Mouse (Mus musculus) liver, embryonic 13.5 days (tissue): ENCODE measurements at regions not wholly inside any gene's neighbourhood (a gene's known extent, or its start where the extent isn't known, plus 50 kb on each side); places are given as distances from the start of the nearest gene placed in this dataset.

Experiments
- ATAC-seq: fragments of 200-750 bp; cut with Nextera tagmentation; 2 replicates; pipeline ENCODE4 v1.8.0; 2017; ENCODE audit warnings: low read depth, mild to moderate bottlenecking, moderate number of reproducible peaks, moderate library complexity
- DNase-seq: peaks from one replicate; pipeline ENCODE4 v3.0.0; 2022
- H3K27ac ChIP-seq: fragments of 300-500 bp; sonication (generic); 2 replicates; pipeline ENCODE4 v1.5.1; 2015; ENCODE audit warnings: moderate library complexity, mild to moderate bottlenecking, inconsistent platforms
- H3K27me3 ChIP-seq: fragments of 300-500 bp; sonication (generic); 2 replicates; pipeline ENCODE4 v1.6.1; 2015; ENCODE audit warnings: mild to moderate bottlenecking, inconsistent platforms
- H3K36me3 ChIP-seq: fragments of 300-500 bp; sonication (generic); 2 replicates; pipeline ENCODE4 v1.6.1; 2015; ENCODE audit warnings: mild to moderate bottlenecking, inconsistent platforms
- H3K4me1 ChIP-seq: fragments of 300-500 bp; sonication (generic); replicated peaks from 2 replicates; pipeline ENCODE4 v1.6.1; 2015; ENCODE audit warnings: inconsistent platforms
- H3K4me2 ChIP-seq: fragments of 300-500 bp; sonication (generic); 2 replicates; pipeline ENCODE4 v1.6.1; 2015; ENCODE audit warnings: inconsistent platforms, mild to moderate bottlenecking, moderate library complexity
- H3K4me3 ChIP-seq: fragments of 300-500 bp; sonication (generic); replicated peaks from 2 replicates; pipeline ENCODE4 v1.5.1; 2015; ENCODE audit warnings: mild to moderate bottlenecking, inconsistent platforms
- H3K9ac ChIP-seq: fragments of 300-500 bp; sonication (generic); 2 replicates; pipeline ENCODE4 v1.6.1; 2015; ENCODE audit warnings: mild to moderate bottlenecking, inconsistent platforms
- H3K9me3 ChIP-seq: fragments of 300-500 bp; sonication (generic); replicated peaks from 2 replicates; pipeline ENCODE4 v1.6.1; 2016; ENCODE audit warnings: inconsistent platforms
- WGBS: fragments of 180-500 bp; shearing (Covaris S2); methylation state at CpG from one replicate; pipeline ENCODE4 v1.1.7; 2015; ENCODE audit not compliant: insufficient replicate concordance; 5-methylcytosine and 5-hydroxymethylcytosine counted together

GRCm38 (mm10) chr3:60804711-60805293, 197.8 kb upstream of the P2ry1 start:
- no peak overlapping the region for H3K9ac ChIP-seq
- WGBS: 84% methylated on average over 3 of the region's 3 CpGs
- ATAC-seq (no peak), DNase-seq (no peak)
- 0 out of 2 replicates have a peak, but pooled peaks cover 3% of the 10 kb centered on the region for H3K4me1 ChIP-seq
- no peaks in the 10 kb centered on the region for H3K27me3 ChIP-seq
- H3K9me3 ChIP-seq: no peaks in the 10 kb centered on the region
- no peak overlapping the region for H3K27ac ChIP-seq
- no peaks in the 10 kb centered on the region for H3K36me3 ChIP-seq
- H3K4me3 ChIP-seq: no peak overlapping the region
- H3K4me2 ChIP-seq: no peak overlapping the region

- ATAC-seq (no peak), DNase-seq (no peak)
- no peaks in the 10 kb centered on the region for H3K36me3 ChIP-seq
- no peaks in the 10 kb centered on the region for H3K9me3 ChIP-seq
- H3K4me2 ChIP-seq: no peak overlapping the region
- H3K27ac ChIP-seq: no peak overlapping the region
- no peak overlapping the region for H3K4me3 ChIP-seq
- H3K27me3 ChIP-seq: no peaks in the 10 kb centered on the region
- no peak overlapping the region for H3K9ac ChIP-seq
- peaks cover 5% of the 10 kb centered on the region; the same call in 1 of the 2 replicates for H3K4me1 ChIP-seq
- WGBS: 67% methylated on average over 5 of the region's 5 CpGs
Observed at GRCm38 (mm10) chr3:60811924-60812323, 190.7 kb upstream of the P2ry1 start.

- H3K4me1 ChIP-seq: peaks cover 17% of the 10 kb centered on the region
- no peaks in the 10 kb centered on the region for H3K27me3 ChIP-seq
- DNase-seq (no peak), ATAC-seq (no peak)
- no peaks in the 10 kb centered on the region for H3K36me3 ChIP-seq
- H3K9ac ChIP-seq: no peak overlapping the region
- H3K27ac ChIP-seq: no peak overlapping the region
- H3K4me2 ChIP-seq: no peak overlapping the region
- no peak overlapping the region for H3K4me3 ChIP-seq
- no peaks in the 10 kb centered on the region for H3K9me3 ChIP-seq
- 69% methylated on average over 3 of the region's 3 CpGs for WGBS
Observed at GRCm38 (mm10) chr3:60813485-60813884, 189.1 kb upstream of the P2ry1 start.

GRCm38 (mm10) chr3:60819684-60820281, 182.8 kb upstream of the P2ry1 start:
- 11% methylated on average over 4 of the region's 4 CpGs for WGBS
- Histone ChIP-seq H3K9ac (peak overlapping the region; percentile 59; the same call in 1 of the 2 replicates), H3K4me1 (peaks cover 66% of the 10 kb centered on the region), H3K4me3 (no peak overlapping the region), H3K9me3 (no peaks in the 10 kb centered on the region), H3K27ac (peak overlapping the region; percentile 96), H3K36me3 (no peaks in the 10 kb centered on the region), H3K27me3 (no peaks in the 10 kb centered on the region), H3K4me2 (peak overlapping the region; percentile 44)
- peak; percentile 93 for ATAC-seq
- peak; percentile 81 for DNase-seq

- Histone ChIP-seq H3K36me3 (no peaks in the 10 kb centered on the region), H3K4me2 (peak overlapping the region; percentile 40), H3K27ac (peak overlapping the region; percentile 96), H3K4me1 (peaks cover 70% of the 10 kb centered on the region), H3K27me3 (no peaks in the 10 kb centered on the region), H3K9ac (peak overlapping the region; percentile 63; the same call in 1 of the 2 replicates), H3K9me3 (no peaks in the 10 kb centered on the region), H3K4me3 (no peak overlapping the region)
- DNase-seq (peak; percentile 61), ATAC-seq (peak; percentile 60)
Observed at GRCm38 (mm10) chr3:60821463-60821862, 181.1 kb upstream of the P2ry1 start.

GRCm38 (mm10) chr3:60826759-60827158, 175.8 kb upstream of the P2ry1 start:
- Histone ChIP-seq H3K36me3 (no peaks in the 10 kb centered on the region), H3K27ac (0 out of 2 replicates have a peak overlapping the region, but pooled peaks have one; percentile 13), H3K9me3 (no peaks in the 10 kb centered on the region), H3K27me3 (no peaks in the 10 kb centered on the region), H3K4me3 (no peak overlapping the region), H3K4me2 (no peak overlapping the region), H3K9ac (no peak overlapping the region), H3K4me1 (peaks cover 32% of the 10 kb centered on the region)
- DNase-seq (no peak), ATAC-seq (peak; percentile 56; the same call in 1 of the 2 replicates)
- WGBS: 45% methylated on average over 4 of the region's 4 CpGs

GRCm38 (mm10) chr3:60832385-60832784, 170.2 kb upstream of the P2ry1 start:
- DNase-seq (peak; percentile 52), ATAC-seq (peak; percentile 83)
- H3K4me1 ChIP-seq: peaks cover 7% of the 10 kb centered on the region
- H3K9me3 ChIP-seq: no peaks in the 10 kb centered on the region
- H3K4me2 ChIP-seq: no peak overlapping the region
- H3K4me3 ChIP-seq: no peak overlapping the region
- 48% methylated on average over 4 of the region's 4 CpGs for WGBS
- no peaks in the 10 kb centered on the region for H3K36me3 ChIP-seq
- H3K9ac ChIP-seq: no peak overlapping the region
- peak overlapping the region; percentile 39; the same call in 1 of the 2 replicates for H3K27ac ChIP-seq
- no peaks in the 10 kb centered on the region for H3K27me3 ChIP-seq

- no peak overlapping the region for H3K4me2 ChIP-seq
- DNase-seq (no peak), ATAC-seq (no peak)
- WGBS: 91% methylated on average over 1 of the region's 1 CpGs
- H3K27ac ChIP-seq: no peak overlapping the region
- no peaks in the 10 kb centered on the region for H3K36me3 ChIP-seq
- H3K9ac ChIP-seq: no peak overlapping the region
- no peaks in the 10 kb centered on the region for H3K9me3 ChIP-seq
- H3K27me3 ChIP-seq: no peaks in the 10 kb centered on the region
- H3K4me1 ChIP-seq: peaks cover 11% of the 10 kb centered on the region
- no peak overlapping the region for H3K4me3 ChIP-seq
Observed at GRCm38 (mm10) chr3:60841895-60842294, 160.7 kb upstream of the P2ry1 start.

GRCm38 (mm10) chr3:60845293-60845692, 157.3 kb upstream of the P2ry1 start:
- DNase-seq: no peak
- no peaks in the 10 kb centered on the region for H3K36me3 ChIP-seq
- no peak overlapping the region for H3K4me3 ChIP-seq
- no peak overlapping the region for H3K27ac ChIP-seq
- 67% methylated on average over 2 of the region's 2 CpGs for WGBS
- no peak overlapping the region for H3K4me2 ChIP-seq
- no peaks in the 10 kb centered on the region for H3K27me3 ChIP-seq
- peaks cover 12% of the 10 kb centered on the region for H3K4me1 ChIP-seq
- H3K9me3 ChIP-seq: no peaks in the 10 kb centered on the region
- no peak for ATAC-seq
- H3K9ac ChIP-seq: no peak overlapping the region

- ATAC-seq (peak; percentile 65; the same call in 1 of the 2 replicates), DNase-seq (no peak)
- Histone ChIP-seq H3K27ac (no peak overlapping the region), H3K4me1 (peaks cover 8% of the 10 kb centered on the region), H3K4me2 (no peak overlapping the region), H3K36me3 (no peaks in the 10 kb centered on the region), H3K4me3 (no peak overlapping the region), H3K9ac (no peak overlapping the region), H3K9me3 (no peaks in the 10 kb centered on the region), H3K27me3 (no peaks in the 10 kb centered on the region)
- WGBS: 49% methylated on average over 2 of the region's 2 CpGs
Observed at GRCm38 (mm10) chr3:60848437-60848836, 154.2 kb upstream of the P2ry1 start.

GRCm38 (mm10) chr3:60853773-60854172, 148.8 kb upstream of the P2ry1 start:
- no peaks in the 10 kb centered on the region for H3K9me3 ChIP-seq
- H3K27ac ChIP-seq: no peak overlapping the region
- 57% methylated on average over 5 of the region's 5 CpGs for WGBS
- H3K27me3 ChIP-seq: no peaks in the 10 kb centered on the region
- H3K4me3 ChIP-seq: no peak overlapping the region
- ATAC-seq: no peak
- H3K4me2 ChIP-seq: no peak overlapping the region
- DNase-seq: no peak
- no peaks in the 10 kb centered on the region for H3K36me3 ChIP-seq
- H3K9ac ChIP-seq: no peak overlapping the region
- no peaks in the 10 kb centered on the region for H3K4me1 ChIP-seq

- 64% methylated on average over 2 of the region's 2 CpGs for WGBS
- H3K9me3 ChIP-seq: no peaks in the 10 kb centered on the region
- no peak overlapping the region for H3K9ac ChIP-seq
- H3K27me3 ChIP-seq: no peaks in the 10 kb centered on the region
- H3K27ac ChIP-seq: no peak overlapping the region
- H3K4me3 ChIP-seq: no peak overlapping the region
- ATAC-seq (no peak), DNase-seq (no peak)
- no peak overlapping the region for H3K4me2 ChIP-seq
- no peaks in the 10 kb centered on the region for H3K36me3 ChIP-seq
- no peaks in the 10 kb centered on the region for H3K4me1 ChIP-seq
Observed at GRCm38 (mm10) chr3:60855734-60856133, 146.9 kb upstream of the P2ry1 start.
